In the genomic region with DNA sequence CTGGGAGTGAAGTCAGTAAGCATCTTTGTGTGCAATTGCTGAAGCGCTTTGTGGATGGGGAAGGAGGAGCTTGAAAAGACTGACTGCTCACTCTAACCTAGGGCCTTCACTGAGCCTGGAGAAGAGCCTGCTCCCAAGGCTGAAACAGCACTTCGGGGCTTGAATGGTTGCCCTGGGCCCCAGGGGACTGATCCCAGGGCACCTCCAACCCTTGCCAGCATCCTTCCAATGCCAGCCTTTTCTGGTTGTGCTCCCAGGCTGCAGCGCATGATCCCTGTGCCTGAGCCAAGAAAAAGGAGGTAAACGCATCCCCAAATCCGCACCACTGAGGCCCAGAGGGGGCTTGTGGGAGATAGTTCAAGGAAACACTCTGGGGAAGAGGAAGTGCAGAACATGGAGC, we compare ENCODE assay signal across 8 mouse cellular contexts.
DNase-seq lines count a peak whose midpoint lies in the region; ATAC-seq and TF ChIP-seq lines count a peak whose summit lies in the region.

No protein-coding gene starts in this region.

- TF ChIP-seq CTCF in kidney, adult 2 months (conservative IDR thresholded peaks at IDR 0.05; ENCODE audit: insufficient read depth, insufficient read length, low read depth, low read length): no peak

- no peak overlapping the region for H3K4me3 ChIP-seq in kidney, adult 2 months (ENCODE audit: insufficient read depth, low read depth, low read length)
- H3K4me3 ChIP-seq in kidney, embryonic 16.5 days (ENCODE audit: low read length): no peak overlapping the region

- peak; percentile 76 for DNase-seq in kidney, adult 2 months
- DNase-seq in cerebellum, adult 11-12 months: peak; percentile 62
- peak; percentile 24 to 37 for DNase-seq in frontal cortex, postnatal 25 days (ENCODE audit: low spot score in 2 of 2)
- peak; percentile 40 to 57 for DNase-seq in left cerebral cortex, postnatal 25 days (ENCODE audit: low spot score in 2 of 2)
- no peak for DNase-seq in testis, postnatal 10 days (ENCODE audit: low spot score)
- DNase-seq in adipocyte (ENCODE audit: low spot score): no peak
- no peak for DNase-seq in embryo, embryonic 9.5 days (ENCODE audit: extremely low spot score)

- ATAC-seq in kidney, embryonic 16.5 days (ENCODE audit: low FRiP score, low TSS enrichment): no peak

- intact Hi-C loops in left cerebral cortex, postnatal 25 days (cut with DNase I): no loop called here

- TF ChIP-seq POLR2A in kidney, adult 2 months (IDR thresholded peaks at IDR 0.05; ENCODE audit: low read depth, low read length): no peak

- no peak overlapping the region for H3K9ac ChIP-seq in kidney, embryonic 16.5 days (replicated peaks; ENCODE audit: low read length)

- H3K9me3 ChIP-seq in kidney, embryonic 16.5 days (ENCODE audit: low read length): no peaks in the 10 kb centered on the region

- H3K36me3 ChIP-seq in kidney, adult 2 months (ENCODE audit: control insufficient read depth, insufficient read depth, low read length): no peaks in the 10 kb centered on the region
- H3K36me3 ChIP-seq in kidney, embryonic 16.5 days (ENCODE audit: insufficient read depth, low read length): no peaks in the 10 kb centered on the region

- H3K27me3 ChIP-seq in kidney, adult 2 months (replicated peaks; ENCODE audit: control insufficient read depth, insufficient read depth, low read length): peaks cover 1% of the 10 kb centered on the region; the same call in 1 of the 2 replicates
- no peaks in the 10 kb centered on the region for H3K27me3 ChIP-seq in kidney, embryonic 16.5 days (ENCODE audit: insufficient read depth, low read length)

- no peak overlapping the region for H3K4me2 ChIP-seq in kidney, embryonic 16.5 days (replicated peaks; ENCODE audit: low read depth, low read length)

- H3K4me1 ChIP-seq in kidney, adult 2 months (ENCODE audit: control insufficient read depth, insufficient read depth, low read length): no peaks in the 10 kb centered on the region
- no peaks in the 10 kb centered on the region for H3K4me1 ChIP-seq in kidney, embryonic 16.5 days (ENCODE audit: insufficient read depth, low read length)

- H3K27ac ChIP-seq in kidney, adult 2 months (ENCODE audit: insufficient read depth, low read depth, low read length): no peak overlapping the region
- H3K27ac ChIP-seq in kidney, embryonic 16.5 days (ENCODE audit: low read length): no peak overlapping the region

- WGBS in kidney, adult 2 months: 81% methylated on average over 5 of the region's 5 CpGs
- 79% methylated on average over 5 of the region's 5 CpGs for WGBS in kidney, embryonic 16.5 days

Comparison
In these comparisons a context has a peak if more than half of its experiments do, and no peak if none do; other contexts are left out.
1. DNase-seq: peak in kidney, adult 2 months (single experiment), cerebellum, adult 11-12 months (single experiment), frontal cortex, postnatal 25 days (2 of 2) and left cerebral cortex, postnatal 25 days (2 of 2); none in testis, postnatal 10 days (single experiment), adipocyte (single experiment) and embryo, embryonic 9.5 days (single experiment).